Mouse (Mus musculus) right cerebral cortex, adult 18-20 months (tissue): ENCODE data around the gene Slit2.

Experiments used
- DNase-seq: peaks from one replicate; pipeline ENCODE4 v3.0.0; 2022; ENCODE audit warnings: mixed read lengths

Slit2 gene

DNA sequence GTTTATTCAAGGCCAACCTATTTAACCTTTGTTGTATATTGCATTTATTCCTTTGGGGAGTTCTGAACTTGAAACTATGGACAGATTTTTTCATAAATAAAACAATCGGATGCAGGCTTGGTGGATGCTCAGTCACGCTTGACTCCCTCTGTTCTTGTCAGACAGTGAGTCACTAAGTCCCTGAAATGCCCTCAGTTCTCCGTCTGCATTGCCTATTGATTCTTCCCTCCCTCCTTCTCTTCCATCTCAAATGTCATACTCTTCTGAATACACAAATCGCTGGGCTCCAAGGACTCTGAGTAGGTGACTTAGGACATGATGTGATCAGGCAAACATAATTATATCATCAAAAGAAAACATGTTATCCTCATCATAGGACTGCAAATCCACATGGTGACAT is 251.8 kb downstream of the Slit2 start:
- DNase-seq: no peak

- no peak for DNase-seq
These were observed 252.3 kb downstream of the Slit2 start for GRCm38 (mm10) chr5:48235270-48235669.

DNA sequence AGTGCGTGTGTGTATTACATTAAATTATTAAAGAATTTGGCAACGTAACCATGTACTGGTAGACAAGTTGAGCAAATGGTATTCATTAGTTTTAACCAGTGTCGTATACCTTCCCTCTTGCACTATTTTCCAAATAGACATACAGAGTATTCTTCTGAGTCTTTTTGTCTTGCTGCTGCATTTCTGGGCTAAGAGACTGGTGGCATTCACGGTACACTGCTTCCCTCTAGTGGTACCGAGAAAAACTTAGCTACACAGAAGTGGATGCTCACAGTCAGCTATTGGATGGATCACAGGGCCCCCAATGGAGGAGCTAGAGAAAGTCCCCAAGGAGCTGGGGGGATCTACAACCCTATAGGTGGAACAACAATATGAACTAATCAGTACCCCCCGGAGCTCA is 257.8 kb downstream of the Slit2 start:
- peak; percentile 42 for DNase-seq

DNA sequence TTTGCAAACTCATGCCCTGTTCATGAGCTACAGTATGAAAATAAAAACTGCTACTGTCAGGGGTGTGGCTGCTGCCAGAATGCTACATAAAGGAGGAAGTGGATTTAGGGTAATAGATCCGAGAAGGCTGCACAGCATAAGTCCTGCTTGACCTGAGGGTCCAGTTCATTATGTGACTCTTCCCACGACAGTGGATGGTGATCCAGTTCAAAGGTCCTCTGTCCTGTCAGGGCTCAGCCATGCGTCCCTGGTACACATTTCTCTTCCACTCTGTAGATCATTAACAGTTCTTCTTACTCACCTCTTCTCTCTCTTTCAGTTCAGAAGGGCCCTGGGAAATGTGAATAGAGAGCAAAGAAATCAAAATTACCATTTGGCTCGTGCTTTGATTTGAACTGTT is 265.4 kb downstream of the Slit2 start:
- no peak for DNase-seq

DNA sequence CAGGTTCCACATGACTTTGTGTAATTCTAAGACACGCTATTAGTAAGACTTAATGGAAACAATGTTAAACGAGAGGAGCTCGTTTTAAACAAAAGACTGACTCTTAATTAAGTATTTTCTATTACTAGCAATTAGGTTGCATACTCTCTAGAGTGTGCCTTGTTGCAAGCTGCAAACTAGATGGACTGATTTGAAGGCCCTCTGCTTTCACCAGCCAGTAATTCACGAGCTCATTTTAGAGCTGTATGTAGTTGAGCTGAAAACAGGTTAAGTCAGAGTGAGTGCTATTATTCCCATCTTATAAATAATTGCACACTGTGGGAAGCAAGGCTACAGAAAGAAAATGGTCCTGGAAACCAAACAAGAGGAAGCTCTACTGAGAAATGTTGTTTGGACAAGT is 294.6 kb downstream of the Slit2 start:
- no peak for DNase-seq

GRCm38 (mm10) chr5:48301186-48301585 is 318.2 kb downstream of the Slit2 start:
- no peak for DNase-seq

- DNase-seq: no peak
These were observed 332.2 kb downstream of the Slit2 start for GRCm38 (mm10) chr5:48315057-48315602.

- no peak for DNase-seq
These were observed 337.7 kb downstream of the Slit2 start for GRCm38 (mm10) chr5:48320597-48320996.

- DNase-seq: no peak
These were observed 343.3 kb downstream of the Slit2 start for GRCm38 (mm10) chr5:48326221-48326620.

DNA sequence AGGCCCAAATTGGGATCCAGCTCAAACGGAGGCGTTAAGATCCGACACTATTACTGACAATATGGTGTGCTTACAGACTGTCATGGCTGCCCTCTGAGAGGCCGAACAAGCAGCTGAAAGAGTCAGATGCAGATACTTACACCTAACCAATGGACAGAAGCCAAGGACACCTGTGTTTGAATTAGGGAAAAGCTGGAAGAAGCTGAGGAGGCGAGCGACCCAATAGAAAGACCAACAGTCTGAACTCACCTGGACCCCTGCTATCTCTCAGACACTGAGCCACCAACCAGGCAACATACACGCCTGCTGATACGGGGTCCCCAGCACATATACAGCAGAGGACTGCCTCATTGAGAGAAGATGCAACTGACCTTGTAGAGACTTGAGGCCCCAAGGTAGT is 344.7 kb downstream of the Slit2 start, which contains the start of gene 5730480H06Rik:
5730480H06Rik (plus strand) TSS at position 301 of the 400 bp plus-strand sequence.
- DNase-seq: no peak

DNA sequence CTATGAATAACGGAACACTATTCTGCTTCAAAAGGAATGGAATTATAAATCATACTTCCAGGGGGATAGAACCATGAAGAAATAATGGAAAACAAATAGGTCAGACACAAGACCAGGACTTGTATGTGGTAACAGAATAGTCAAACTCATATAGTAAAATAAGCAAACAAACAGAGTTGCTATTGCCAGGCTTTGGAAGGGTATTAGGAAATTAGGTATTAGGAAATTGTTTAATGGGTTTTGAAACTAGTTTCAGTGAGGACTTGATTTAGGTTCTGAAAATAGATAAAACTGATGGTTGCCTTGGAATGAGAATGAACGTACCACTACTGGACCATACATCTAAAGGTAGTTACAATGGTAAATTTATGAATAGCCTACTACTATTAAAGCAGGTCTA is 346.8 kb downstream of the Slit2 start:
- no peak for DNase-seq

GRCm38 (mm10) chr5:48330817-48331216 is 347.9 kb downstream of the Slit2 start:
- no peak for DNase-seq

GRCm38 (mm10) chr5:48331441-48331840 is 348.5 kb downstream of the Slit2 start:
- no peak for DNase-seq

GRCm38 (mm10) chr5:48333407-48333806 is 350.5 kb downstream of the Slit2 start:
- DNase-seq: no peak

- no peak for DNase-seq
These were observed 351.1 kb downstream of the Slit2 start for GRCm38 (mm10) chr5:48333884-48334513.

DNA sequence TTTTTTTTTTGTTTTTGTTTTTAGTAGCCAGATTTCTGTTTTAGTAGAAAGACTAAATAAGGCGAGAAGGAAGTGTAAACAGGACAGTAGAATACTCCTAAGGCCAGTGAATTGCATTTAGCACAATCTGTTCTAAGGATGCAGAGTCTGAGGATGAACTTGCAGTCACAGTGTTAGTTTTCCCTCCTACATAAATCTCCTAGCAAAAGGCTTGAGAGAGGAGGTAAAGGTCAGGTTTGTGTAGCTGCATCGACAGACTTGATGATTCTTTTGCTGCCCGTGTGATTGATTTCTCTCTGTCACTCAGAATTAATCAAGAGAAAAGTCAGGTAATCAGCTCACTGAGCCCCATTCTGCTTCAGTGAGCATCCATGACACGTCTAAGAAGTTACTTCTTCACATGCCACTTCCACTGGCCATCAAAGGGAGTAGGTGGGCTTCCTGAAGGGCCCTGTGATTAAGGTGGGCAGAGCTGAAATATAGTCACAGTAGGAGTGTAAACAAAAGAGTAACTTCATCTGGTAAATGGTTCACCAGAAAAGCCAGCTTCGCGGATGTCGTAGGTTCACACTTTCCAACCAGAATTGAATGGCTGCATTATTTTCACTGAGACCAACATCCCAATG is 358.0 kb downstream of the Slit2 start:
- no peak for DNase-seq

DNA sequence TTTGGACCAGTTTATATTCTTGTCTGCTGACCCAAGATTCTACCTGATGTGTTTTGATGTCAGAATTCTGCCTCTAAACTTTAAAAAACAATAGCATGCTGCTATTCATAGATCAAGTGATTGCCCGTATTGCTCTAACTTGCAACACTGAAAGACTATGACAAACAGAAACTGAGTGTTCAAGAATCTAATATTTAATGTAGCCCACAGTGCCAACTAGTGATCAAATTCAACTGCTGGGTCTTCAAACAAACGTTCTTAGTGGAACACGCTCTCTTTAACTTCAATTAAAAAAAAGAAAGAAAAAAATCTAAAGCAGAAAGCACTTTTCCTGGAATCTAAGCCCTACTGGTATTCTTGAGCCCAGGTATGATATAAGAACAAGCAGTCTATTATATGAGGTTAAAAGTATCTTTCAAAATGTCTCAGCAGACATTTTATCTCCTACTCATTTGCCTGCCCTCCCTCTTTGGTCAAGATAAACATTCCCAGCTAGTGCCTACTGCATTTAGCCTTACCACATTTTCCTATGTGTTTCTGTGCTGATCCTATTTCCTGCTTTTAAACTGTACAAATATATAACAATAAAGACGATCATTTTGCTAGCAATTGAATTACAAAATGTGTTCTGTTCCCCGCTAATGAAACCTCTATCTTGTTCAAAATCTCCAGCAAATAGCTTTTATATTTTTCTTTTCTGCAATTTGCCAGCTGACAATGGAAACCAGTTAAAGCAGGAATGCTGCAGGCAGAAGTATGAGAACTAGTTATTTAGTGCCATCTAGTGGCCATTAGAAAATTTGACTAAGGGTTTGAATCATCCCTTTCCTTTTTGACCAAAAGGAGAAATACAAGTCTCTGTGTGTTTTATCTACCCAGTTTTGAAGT is 362.4 kb downstream of the Slit2 start:
- DNase-seq: no peak

- no peak for DNase-seq
These were observed 363.2 kb downstream of the Slit2 start for GRCm38 (mm10) chr5:48345983-48346648.

DNA sequence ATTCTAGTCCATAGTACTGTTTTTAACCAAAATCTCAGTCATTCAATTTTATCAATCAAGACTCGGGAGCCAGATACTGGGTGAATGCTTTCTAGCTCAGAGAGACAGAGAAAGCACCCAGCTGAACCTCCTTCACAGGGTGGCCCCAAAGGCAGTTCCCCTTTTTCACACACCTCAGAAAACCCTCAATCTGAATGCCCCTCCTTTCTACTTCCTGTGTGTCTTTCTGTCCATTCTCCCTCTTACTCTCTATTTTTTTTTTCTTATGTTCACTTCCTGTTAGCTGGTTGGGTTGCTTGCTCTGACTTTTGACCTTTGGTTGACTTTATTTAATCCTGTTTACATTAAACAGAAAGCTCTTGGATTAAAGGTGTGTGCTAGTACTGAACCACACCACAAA is 366.4 kb downstream of the Slit2 start:
- no peak for DNase-seq
